Mouse (Mus musculus): ENCODE results near the gene Rgs8.
A peak's percentile ranks its signal among the peaks of the same experiment; 100 is the strongest.

Rgs8 gene

GRCm38 (mm10) chr1:153652938-153653623 lies at the start of gene Rgs8:
TSS of gene Rgs8 (plus strand) at chr1:153653025.
- DNase-seq: peak; percentile 62 to 69

GRCm38 (mm10) chr1:153617340-153617830 lies 35.4 kb upstream of the Rgs8 start:
- no peak for DNase-seq

DNA sequence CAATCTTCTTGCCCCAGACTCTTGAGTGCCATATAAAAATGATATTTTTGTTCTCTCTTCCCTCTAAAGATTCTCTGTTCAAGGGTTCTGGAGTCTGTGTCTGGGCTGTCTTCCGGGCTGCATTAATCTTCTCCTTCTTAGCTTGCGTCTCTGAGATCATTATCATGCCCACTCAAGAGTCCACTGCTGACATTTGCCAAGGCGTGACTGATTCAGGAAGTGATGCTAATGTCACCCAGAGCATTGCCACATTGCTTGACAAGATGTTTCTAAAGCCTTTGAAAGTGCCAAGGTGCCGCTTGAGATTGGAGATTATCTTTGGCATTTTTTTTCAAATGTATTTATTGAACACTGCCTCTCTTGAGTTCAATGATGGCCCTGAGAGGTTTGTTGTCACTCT lies 29.8 kb upstream of the Rgs8 start:
- no peak for DNase-seq

- no peak for DNase-seq
Measured at GRCm38 (mm10) chr1:153632686-153633085, 20.1 kb upstream of the Rgs8 start.

- no peak for DNase-seq
Measured at GRCm38 (mm10) chr1:153635056-153635455, 17.8 kb upstream of the Rgs8 start.

- DNase-seq: peak; percentile 77 to 82
Measured at GRCm38 (mm10) chr1:153635521-153635920, 17.3 kb upstream of the Rgs8 start.

DNA sequence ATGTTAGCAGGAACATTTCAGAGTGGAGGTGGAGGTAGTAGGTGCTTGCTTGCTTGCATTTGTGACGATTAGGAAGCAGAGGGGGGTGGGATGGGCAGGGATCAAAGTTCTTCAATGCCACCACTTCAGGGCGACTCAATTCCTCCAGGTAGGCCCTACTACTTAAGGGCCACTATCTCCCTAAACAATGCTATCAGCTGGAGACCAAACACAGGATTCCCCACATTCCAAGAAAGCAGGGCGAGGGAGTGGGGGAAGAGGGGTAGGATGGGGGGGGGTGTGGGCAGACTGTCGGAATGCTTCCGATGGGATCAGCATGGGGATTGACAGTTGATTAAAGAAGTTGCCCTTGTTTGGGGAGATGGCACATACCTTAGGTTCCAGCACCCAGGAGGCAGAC lies 16.0 kb upstream of the Rgs8 start:
- no peak for DNase-seq

DNA sequence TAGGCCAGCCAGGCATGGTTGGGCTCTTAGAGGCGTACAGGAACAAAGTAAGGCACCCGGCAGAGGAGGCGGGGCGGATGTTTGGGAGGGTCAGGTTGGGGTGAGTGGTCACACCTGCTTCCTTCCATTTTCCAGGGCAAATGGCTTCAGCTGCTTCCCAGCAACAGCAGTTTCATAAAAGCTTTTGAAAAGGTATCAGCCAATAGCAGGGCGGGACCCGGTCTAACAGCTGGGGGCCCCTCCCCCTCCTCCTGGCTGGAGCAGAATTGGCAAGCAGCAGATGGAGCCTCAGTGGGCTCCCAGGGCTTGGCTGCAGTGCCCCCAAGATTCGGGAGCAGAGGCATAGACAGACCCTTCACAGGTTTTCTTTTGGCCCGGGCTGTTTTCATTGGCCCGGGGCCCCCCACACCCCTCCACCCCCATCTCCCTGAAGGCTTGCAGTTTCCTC lies 11.3 kb upstream of the Rgs8 start:
- peak; percentile 75 to 86 for DNase-seq

- DNase-seq: peak; percentile 77 to 89
Measured at GRCm38 (mm10) chr1:153641940-153642501, 10.8 kb upstream of the Rgs8 start.

DNA sequence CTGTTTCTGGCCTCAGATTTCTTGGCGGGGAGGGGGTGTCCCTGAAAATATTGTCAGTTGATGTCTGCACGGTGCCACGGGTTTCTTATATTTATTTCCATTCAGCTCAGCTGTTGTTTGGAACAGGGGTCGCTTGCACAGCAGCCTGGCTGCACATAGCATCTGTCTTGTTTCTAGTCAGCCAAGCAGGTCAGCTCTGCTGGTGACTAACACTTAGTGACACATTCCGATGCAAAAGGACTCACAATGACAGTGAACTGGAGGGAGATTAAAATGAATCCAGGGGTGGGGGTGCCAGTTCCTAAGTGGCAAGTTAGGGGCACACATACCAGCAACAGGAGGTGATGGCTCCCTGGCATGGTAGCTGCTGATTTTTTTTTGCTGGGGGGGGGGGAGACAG lies 849 bp downstream of the Rgs8 start:
- DNase-seq: no peak

GRCm38 (mm10) chr1:153659666-153660065 lies 6.8 kb downstream of the Rgs8 start:
- DNase-seq: no peak

DNA sequence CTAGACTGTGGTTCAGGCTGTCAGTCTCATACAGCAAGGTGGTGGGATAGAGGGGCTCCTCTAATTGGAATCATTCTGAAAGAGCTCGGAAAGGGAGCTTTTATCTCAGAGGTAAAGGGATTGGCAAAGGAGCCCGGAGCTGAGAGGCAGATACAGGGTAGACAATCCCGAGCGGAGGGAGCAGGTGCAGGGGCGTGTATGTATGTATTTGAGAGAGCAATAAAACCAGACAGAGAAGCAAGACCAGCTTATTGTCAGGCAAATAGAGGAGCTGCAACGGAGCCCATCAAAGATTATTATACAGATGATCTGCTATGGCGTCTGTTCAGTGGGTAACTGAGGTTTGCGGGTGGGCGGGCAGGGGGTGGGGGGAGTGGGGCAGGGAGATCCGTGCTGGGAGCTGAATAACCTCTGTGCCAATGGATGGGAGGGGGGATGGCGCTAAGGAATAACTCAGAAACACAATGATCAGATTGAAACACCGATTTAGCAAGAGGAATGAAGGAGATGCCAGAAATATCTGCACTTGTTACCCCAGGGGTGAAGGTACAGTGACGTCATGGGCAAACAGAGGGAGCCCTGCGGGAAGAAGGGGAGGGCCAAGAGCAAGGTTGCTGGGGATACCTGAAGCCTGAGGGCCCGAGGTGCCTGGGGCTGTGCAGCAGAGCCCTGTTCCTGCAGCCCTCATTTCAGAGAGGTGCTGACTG lies 8.3 kb downstream of the Rgs8 start:
- DNase-seq: no peak

DNA sequence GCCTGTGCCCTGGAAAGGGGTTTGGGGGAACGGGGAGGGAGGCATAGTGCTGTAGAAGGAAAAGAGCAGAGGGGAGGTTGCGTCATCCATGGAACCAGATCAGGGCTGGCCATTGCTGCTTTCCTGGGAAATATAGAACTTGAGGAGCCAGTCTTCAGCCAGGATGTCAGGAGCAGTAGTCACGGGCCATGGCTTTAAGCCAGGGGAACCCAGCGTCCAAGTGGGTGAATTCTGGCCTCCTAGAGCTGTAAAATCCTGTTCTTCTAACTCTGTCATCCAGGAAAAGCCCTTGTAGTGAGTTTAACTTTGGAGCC lies 8.8 kb downstream of the Rgs8 start:
- DNase-seq: no peak

GRCm38 (mm10) chr1:153662362-153662761 lies 9.5 kb downstream of the Rgs8 start:
- DNase-seq: no peak

- peak; percentile 95 to 97 for DNase-seq
Measured at GRCm38 (mm10) chr1:153665066-153665715, 12.4 kb downstream of the Rgs8 start.

GRCm38 (mm10) chr1:153666236-153666635 lies 13.4 kb downstream of the Rgs8 start:
- peak; percentile 30 to 49 for DNase-seq

DNA sequence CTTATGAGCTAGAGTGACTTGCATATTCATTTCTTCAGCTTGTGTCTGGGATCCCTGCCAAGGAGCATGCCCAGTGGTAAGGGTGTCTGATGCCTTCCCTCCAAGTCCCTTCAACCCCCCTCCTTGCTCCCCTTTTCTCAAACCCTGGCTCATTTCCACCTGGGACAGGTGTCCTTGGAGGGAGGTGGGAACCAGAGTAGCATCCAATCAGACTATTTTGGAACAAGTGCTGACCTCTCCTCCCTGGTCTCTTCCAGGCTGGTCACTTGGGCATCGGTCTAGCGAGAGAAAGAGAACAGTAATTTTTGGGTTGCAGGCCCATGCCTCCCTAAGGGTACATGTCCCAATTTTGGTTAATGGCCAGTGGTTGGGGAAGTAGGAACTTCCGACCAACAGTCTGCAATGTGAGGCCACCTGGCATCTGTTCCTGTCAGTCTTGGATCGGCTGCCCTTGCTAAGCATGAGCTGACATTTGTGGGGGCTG lies 14.5 kb downstream of the Rgs8 start:
- peak; percentile 80 to 84 for DNase-seq

DNA sequence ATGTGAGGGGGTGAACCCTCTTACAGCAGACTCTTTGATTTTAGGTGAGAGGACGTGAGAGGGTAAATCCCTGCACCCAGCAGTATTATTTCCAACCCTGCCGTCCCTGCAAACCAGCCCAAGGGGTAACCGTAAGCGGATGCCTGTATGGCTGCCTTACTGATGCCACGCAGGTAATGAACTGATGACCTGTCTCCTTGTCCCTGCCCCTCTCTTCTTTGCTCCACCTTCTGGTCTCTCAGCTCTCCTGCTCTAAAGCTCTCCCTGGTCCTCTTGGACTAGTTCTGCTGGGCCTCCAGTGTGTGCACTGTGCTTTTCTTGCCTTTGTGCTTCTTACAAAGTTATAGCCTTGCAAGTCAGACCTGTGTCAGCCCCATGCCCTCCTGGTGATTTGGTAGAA lies 15.0 kb downstream of the Rgs8 start:
- DNase-seq: no peak

DNA sequence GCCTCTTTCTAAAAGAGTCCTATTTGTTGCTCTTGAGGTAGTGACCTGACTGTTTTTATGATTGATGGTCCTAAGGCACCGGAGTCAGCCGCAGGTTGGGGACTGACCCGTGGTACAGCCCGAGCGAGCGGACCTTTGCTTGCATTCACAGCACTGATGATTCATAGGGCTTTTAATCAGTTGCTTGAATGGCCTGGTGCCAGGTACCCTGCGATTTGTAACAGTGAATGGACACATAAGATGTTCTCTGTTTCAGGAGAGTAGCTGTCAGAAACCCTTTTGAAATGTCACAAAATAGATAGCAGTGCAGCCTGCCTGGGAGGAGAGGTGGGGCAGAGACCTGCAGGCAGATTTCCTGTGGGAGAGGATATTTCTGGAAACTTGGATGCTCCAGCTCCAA lies 16.3 kb downstream of the Rgs8 start:
- DNase-seq: peak; percentile 69 to 72

- DNase-seq: no peak
Measured at GRCm38 (mm10) chr1:153669728-153670127, 16.9 kb downstream of the Rgs8 start.

- no peak for DNase-seq
Measured at GRCm38 (mm10) chr1:153671352-153671751, 18.5 kb downstream of the Rgs8 start.

DNA sequence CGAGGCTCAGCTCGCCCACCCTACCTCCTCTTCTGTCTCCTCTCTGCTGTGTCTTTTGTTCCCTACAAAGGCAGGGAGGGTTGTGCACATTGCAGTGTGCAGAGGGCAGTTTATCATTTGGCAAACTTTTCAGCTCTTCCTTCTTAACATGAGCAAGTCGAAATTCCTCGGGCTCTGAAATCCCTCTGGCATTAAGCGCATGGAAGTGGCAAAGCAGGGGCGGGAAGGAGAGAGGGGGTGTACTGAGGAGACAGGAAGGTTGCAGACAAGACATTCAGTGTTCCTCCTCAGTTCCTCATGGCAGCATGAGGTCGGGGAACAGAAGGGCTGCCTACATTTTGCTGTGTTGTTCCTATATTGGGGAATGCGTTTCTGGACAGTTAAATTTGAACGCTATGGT lies 19.9 kb downstream of the Rgs8 start:
- no peak for DNase-seq

GRCm38 (mm10) chr1:153673900-153674299 lies 21.1 kb downstream of the Rgs8 start:
- peak in 1 of 2 experiments; percentile 32 for DNase-seq
